Mouse (Mus musculus): Measurements from ENCODE around the gene A430078G23Rik. TPM values are rescaled to one million over a fixed set of nuclear protein-coding genes. Genes with fewer than 3 reads are reported as not detected.

Gene A430078G23Rik
- polyA plus RNA-seq (2017; shearing (Covaris generic)) = 10 to 100 TPM; 73.5 to 80.4 TPM

GRCm38 (mm10) chr8:3353189-3353810 lies at the start of gene A430078G23Rik:
Gene A430078G23Rik, plus strand, starts transcription at chr8:3353415.

GRCm38 (mm10) chr8:3392771-3393710 lies 39.8 kb downstream of the A430078G23Rik start, which contains the start of gene Arhgef18:
Gene Arhgef18, plus strand, starts transcription at chr8:3393006.

Other genes with a start within 250 kb of the A430078G23Rik start
- gene Insr, start 73.8 kb upstream of the A430078G23Rik start, polyA plus RNA-seq (2017; shearing (Covaris generic)) = 10 to 100 TPM; 14.4 to 17.8 TPM
- gene Arhgef18, start 39.6 kb downstream of the A430078G23Rik start, polyA plus RNA-seq (2017; shearing (Covaris generic)) = 10 to 100 TPM; 54.8 to 71.1 TPM
- gene Pex11g, start 114.3 kb downstream of the A430078G23Rik start, polyA plus RNA-seq (2017; shearing (Covaris generic)) = 1 to 10 TPM; 4.8 to 5.7 TPM
- not detected for gene Tex45, start 117.4 kb downstream of the A430078G23Rik start, polyA plus RNA-seq (2017; shearing (Covaris generic))
- gene Zfp358, start 139.7 kb downstream of the A430078G23Rik start, polyA plus RNA-seq (2017; shearing (Covaris generic)) = 10 to 100 TPM in 1 of 2 experiments, 1 to 10 TPM in 1; 5.3 to 13.0 TPM
- 10 to 100 TPM; 79.5 to 93.9 TPM for gene Mcoln1, start 147.0 kb downstream of the A430078G23Rik start, polyA plus RNA-seq (2017; shearing (Covaris generic))
- 10 to 100 TPM; 22.3 to 27.5 TPM for gene Pnpla6, start 162.0 kb downstream of the A430078G23Rik start, polyA plus RNA-seq (2017; shearing (Covaris generic))
- gene C330021F23Rik, start 214.6 kb downstream of the A430078G23Rik start, polyA plus RNA-seq (2017; shearing (Covaris generic)) = under 1 TPM in 1 of 2 experiments, not detected in 1; 0.20 TPM
- gene Camsap3, start 233.9 kb downstream of the A430078G23Rik start, polyA plus RNA-seq (2017; shearing (Covaris generic)) = under 1 TPM in 1 of 2 experiments, not detected in 1; 0.33 TPM

Measured in activated CD4-positive, CD25-positive, alpha-beta regulatory T cell (primary cell).